Mouse (Mus musculus): ENCODE results near the gene Jag2. TPM values are rescaled to one million over a fixed set of nuclear protein-coding genes. Genes with fewer than 3 reads are reported as not detected.
A peak's percentile ranks its signal among the peaks of the same experiment; 100 is the strongest.

Jag2 gene
- polyA plus RNA-seq, 1 experiment from 2014 or later, result 13.0 TPM

DNA sequence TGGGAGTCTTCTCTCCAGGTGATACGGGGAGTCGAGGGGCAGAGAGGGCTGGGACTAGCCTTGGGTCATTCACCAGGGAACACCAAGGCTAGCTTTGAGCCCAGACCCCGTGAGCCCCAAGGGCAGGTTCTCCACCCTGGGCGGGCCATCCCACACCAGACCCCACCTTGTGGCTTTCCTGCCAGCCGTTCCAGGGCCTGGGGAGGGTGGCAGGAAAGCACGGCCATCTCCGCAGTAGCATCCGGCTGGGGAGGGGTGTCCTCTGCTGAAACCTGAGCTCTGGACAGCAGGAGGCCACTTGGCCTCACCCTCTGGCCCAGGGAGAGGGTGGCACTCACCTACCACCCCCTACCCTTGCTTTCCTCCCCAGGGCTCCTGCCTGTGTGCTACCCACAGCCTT is 11.7 kb downstream of the Jag2 start:
- Histone ChIP-seq H3K36me3 (peaks cover 10% of the 10 kb centered on the region; the same call in 1 of the 2 replicates), H3K27ac (replicated peaks) (no peak overlapping the region), H3K4me2 (replicated peaks) (no peak overlapping the region), H3K9me3 (replicated peaks) (no peaks in the 10 kb centered on the region), H3K27me3 (no peaks in the 10 kb centered on the region), H3K4me1 (no peaks in the 10 kb centered on the region), H3K4me3 (replicated peaks) (no peak overlapping the region), H3K9ac (no peak overlapping the region)
- no peak for ATAC-seq (ENCODE audit: insufficient number of reproducible peaks, low FRiP score, low TSS enrichment, low read depth)
- WGBS, result 53% methylated on average over 8 of the region's 8 CpGs

DNA sequence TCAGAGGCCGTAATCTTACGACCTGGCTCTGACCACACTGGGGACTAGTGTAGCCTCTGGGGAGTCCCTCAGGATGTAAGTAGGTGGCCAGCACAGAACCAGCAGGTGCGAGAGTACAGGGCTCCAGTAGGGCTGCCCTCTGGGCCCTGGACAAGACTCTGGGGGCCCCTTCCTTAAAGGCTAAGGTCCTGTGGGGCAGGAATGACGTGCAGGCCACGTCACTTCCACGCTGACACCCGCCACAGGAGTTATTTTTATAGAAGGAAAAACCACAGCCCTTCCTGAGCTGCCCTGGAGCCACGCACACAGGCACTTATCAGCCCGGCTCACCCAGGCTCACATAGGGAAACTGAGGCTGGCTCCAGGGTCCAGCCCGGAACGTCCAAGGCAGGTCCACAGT is 12.1 kb downstream of the Jag2 start:
- no peak overlapping the region for H3K9ac ChIP-seq
- H3K27ac ChIP-seq (replicated peaks), result no peak overlapping the region
- no peak overlapping the region for H3K4me2 ChIP-seq (replicated peaks)
- H3K9me3 ChIP-seq (replicated peaks), result no peaks in the 10 kb centered on the region
- WGBS, result 65% methylated on average over 11 of the region's 11 CpGs
- H3K4me1 ChIP-seq, result no peaks in the 10 kb centered on the region
- peaks cover 11% of the 10 kb centered on the region; the same call in 1 of the 2 replicates for H3K36me3 ChIP-seq
- H3K27me3 ChIP-seq, result no peaks in the 10 kb centered on the region
- no peak for ATAC-seq (ENCODE audit: insufficient number of reproducible peaks, low FRiP score, low TSS enrichment, low read depth)
- no peak overlapping the region for H3K4me3 ChIP-seq (replicated peaks)

DNA sequence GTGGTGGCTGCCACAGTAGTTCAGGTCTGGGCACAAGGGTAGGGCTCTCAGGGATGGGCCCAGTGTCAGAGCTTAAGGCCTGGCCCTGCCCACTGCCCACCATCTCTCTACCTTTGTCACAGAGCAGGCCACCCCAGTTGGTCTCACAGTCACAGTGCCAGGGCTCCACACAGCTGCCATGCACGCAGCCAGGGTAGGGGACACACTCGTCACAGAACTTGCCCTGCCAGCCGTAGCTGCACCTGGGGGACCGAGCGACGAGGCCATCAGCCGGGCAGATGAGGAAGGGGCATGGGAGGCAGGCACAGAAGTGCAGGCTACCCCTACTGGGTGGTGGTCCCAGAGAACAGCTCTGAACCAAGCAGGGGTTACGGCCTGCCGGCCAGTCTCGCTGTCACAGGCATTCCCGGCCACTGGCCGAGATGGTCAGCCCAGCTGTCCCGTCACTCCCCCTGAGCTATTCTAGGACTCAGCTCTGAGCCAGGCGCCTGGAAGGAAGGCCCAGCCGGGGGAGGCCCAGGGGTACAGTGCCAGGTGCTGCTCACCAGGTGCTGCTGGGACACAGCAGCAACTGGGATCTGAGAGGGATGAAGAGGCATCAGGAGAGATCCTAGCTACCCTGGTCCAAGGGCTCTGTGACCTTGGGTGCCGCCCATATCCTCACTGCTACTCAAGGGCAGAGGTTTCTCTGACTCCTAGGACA is 12.7 kb downstream of the Jag2 start:
- Histone ChIP-seq H3K9ac (no peak overlapping the region), H3K27ac (replicated peaks) (0 out of 2 replicates have a peak overlapping the region, but pooled peaks have one; percentile 34), H3K27me3 (no peaks in the 10 kb centered on the region), H3K4me3 (replicated peaks) (no peak overlapping the region), H3K9me3 (replicated peaks) (no peaks in the 10 kb centered on the region), H3K4me1 (no peaks in the 10 kb centered on the region), H3K4me2 (replicated peaks) (no peak overlapping the region), H3K36me3 (peaks cover 8% of the 10 kb centered on the region; the same call in 1 of the 2 replicates)
- WGBS, result 77% methylated on average over 16 of the region's 16 CpGs
- peak; percentile 36; the same call in 1 of the 2 replicates for ATAC-seq (ENCODE audit: insufficient number of reproducible peaks, low FRiP score, low TSS enrichment, low read depth)

DNA sequence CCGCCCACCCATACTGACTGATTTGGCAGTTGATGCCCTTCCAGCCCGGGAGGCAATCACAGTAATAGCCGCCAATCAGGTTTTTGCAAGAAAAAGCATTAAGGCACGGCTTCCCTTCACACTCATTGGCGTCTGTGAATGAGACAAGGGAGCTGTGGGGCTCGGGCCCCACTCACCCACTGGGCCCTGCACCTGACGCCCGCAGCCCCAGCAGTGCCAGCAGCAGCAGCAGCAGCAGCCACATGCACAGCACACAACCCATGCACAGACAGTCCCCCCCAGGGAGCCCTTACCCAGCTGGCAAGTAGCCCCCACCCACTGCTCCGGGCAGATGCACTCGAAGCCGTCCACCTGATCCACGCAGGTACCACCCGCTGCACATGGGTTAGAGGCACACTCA is 14.0 kb downstream of the Jag2 start:
- Histone ChIP-seq H3K9me3 (replicated peaks) (no peaks in the 10 kb centered on the region), H3K27me3 (no peaks in the 10 kb centered on the region), H3K4me1 (no peaks in the 10 kb centered on the region), H3K4me2 (replicated peaks) (no peak overlapping the region), H3K27ac (replicated peaks) (no peak overlapping the region), H3K36me3 (peaks cover 11% of the 10 kb centered on the region; the same call in 1 of the 2 replicates), H3K9ac (no peak overlapping the region), H3K4me3 (replicated peaks) (no peak overlapping the region)
- 71% methylated on average over 13 of the region's 13 CpGs for WGBS
- ATAC-seq (ENCODE audit: insufficient number of reproducible peaks, low FRiP score, low TSS enrichment, low read depth), result no peak

DNA sequence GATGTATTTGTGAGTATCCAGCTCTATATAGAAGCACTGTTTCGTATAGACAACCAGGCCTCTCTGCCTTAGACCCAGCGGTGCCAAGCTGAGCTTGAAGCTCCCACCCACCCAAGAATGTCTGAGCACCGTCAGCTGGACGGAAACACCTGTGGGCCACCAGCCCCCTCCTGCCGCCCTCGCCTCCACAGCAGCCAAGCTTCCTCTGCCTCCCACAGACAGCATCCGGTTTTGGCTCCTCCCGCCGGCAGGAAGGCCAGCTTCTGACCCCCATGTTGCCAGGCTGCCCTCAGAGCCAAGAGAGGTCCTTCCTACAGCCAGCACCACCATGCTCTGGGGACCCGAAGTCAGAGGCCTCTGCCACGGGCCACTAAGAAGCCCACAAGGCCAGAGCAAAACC is 15.0 kb downstream of the Jag2 start:
- H3K27me3 ChIP-seq, result no peaks in the 10 kb centered on the region
- 73% methylated on average over 11 of the region's 11 CpGs for WGBS
- H3K27ac ChIP-seq (replicated peaks), result no peak overlapping the region
- H3K36me3 ChIP-seq, result peaks cover 11% of the 10 kb centered on the region; the same call in 1 of the 2 replicates
- H3K4me3 ChIP-seq (replicated peaks), result no peak overlapping the region
- no peaks in the 10 kb centered on the region for H3K4me1 ChIP-seq
- H3K9me3 ChIP-seq (replicated peaks), result no peaks in the 10 kb centered on the region
- no peak for ATAC-seq (ENCODE audit: insufficient number of reproducible peaks, low FRiP score, low TSS enrichment, low read depth)
- no peak overlapping the region for H3K4me2 ChIP-seq (replicated peaks)
- no peak overlapping the region for H3K9ac ChIP-seq

DNA sequence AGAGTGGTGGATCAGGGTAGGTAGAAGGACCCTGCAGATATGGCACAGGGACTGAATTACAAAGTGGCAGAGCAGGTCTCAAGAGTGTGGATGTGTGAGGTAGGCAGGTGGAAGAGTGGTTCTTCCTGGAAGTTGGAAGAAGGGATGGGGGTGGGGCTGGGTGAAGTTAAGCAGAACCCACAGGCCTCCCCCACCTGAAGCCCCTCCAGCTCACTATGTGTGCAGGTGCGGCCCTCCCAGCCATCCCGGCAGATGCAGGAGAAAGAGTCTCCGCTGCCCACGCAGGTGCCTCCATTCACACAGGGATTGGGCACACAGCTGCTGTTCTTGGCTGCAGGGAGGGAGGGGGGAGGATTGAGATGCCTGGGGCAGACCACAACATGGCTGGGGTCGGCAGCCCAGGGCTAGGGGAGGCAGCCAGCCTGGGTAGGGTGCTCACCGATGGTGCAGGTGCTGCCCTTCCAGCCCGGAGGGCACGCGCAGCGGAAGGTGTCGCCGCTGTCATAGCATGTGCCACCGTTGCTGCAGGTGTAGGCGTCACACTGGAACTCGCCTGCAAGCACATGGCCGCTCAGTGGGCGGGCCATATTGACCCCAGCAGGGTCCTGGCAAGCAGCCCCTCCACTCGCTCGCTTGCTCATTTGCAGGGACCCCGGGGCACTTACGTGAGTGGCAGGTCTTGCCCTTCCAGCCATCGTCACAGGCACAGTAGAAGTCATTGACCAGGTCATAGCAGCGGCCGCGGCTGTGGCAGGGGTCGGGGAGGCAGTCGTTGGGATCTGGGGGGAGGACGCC is 16.4 kb downstream of the Jag2 start:
- WGBS, result 86% methylated on average over 28 of the region's 28 CpGs
- Histone ChIP-seq H3K4me3 (replicated peaks) (no peak overlapping the region), H3K9me3 (replicated peaks) (no peaks in the 10 kb centered on the region), H3K36me3 (peaks cover 11% of the 10 kb centered on the region; the same call in 1 of the 2 replicates), H3K4me2 (replicated peaks) (no peak overlapping the region), H3K4me1 (no peaks in the 10 kb centered on the region), H3K27me3 (no peaks in the 10 kb centered on the region), H3K27ac (replicated peaks) (no peak overlapping the region), H3K9ac (no peak overlapping the region)
- no peak for ATAC-seq (ENCODE audit: insufficient number of reproducible peaks, low FRiP score, low TSS enrichment, low read depth)

DNA sequence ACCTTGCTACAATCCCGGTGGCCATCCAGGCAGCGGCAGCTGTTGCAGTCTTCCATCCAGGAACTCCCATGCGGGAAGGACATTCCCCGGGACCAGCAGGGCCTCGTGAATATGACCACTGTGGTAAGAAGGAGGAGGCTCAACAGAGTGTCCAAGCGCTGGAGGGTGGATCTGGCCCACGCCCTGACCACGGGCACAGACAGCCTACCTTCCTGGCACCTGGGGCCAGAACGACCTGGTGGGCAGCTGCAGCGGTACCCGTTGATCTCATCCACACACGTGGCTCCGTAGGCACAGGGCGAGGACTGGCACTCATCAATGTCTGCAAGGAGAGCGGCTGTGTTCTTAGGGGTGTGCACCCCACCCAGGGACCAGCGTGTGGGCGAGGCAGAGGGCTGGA is 17.9 kb downstream of the Jag2 start:
- H3K36me3 ChIP-seq, result peaks cover 11% of the 10 kb centered on the region; the same call in 1 of the 2 replicates
- H3K27me3 ChIP-seq, result no peaks in the 10 kb centered on the region
- H3K4me1 ChIP-seq, result no peaks in the 10 kb centered on the region
- no peak overlapping the region for H3K4me3 ChIP-seq (replicated peaks)
- no peak overlapping the region for H3K4me2 ChIP-seq (replicated peaks)
- H3K9ac ChIP-seq, result no peak overlapping the region
- H3K27ac ChIP-seq (replicated peaks), result no peak overlapping the region
- 87% methylated on average over 17 of the region's 17 CpGs for WGBS
- no peak for ATAC-seq (ENCODE audit: insufficient number of reproducible peaks, low FRiP score, low TSS enrichment, low read depth)
- no peaks in the 10 kb centered on the region for H3K9me3 ChIP-seq (replicated peaks)

DNA sequence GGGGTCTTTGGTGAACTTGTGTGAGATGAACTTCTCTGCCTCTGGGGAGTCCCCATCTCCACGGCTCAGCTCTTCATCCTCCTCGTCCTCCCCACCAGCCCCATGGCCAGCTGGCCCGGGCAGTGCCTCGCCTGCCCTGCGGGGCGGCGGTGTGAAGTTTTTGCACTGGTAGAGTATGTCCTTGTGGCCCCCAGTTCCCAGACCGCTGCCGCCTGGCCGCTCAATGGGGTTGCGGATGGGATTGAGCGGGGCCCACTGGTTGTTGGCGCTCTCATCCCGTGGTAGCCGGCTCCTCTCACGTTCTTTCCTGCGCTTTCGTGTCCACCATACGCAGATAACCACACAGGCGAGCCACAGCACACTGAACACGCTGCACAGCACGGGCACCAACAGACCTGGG is 20.6 kb downstream of the Jag2 start:
- ATAC-seq (ENCODE audit: insufficient number of reproducible peaks, low FRiP score, low TSS enrichment, low read depth), result no peak
- WGBS, result 93% methylated on average over 22 of the region's 22 CpGs
- peaks cover 11% of the 10 kb centered on the region; the same call in 1 of the 2 replicates for H3K36me3 ChIP-seq
- no peak overlapping the region for H3K27ac ChIP-seq (replicated peaks)
- no peaks in the 10 kb centered on the region for H3K4me1 ChIP-seq
- H3K4me3 ChIP-seq (replicated peaks), result no peak overlapping the region
- no peaks in the 10 kb centered on the region for H3K9me3 ChIP-seq (replicated peaks)
- no peak overlapping the region for H3K9ac ChIP-seq
- no peaks in the 10 kb centered on the region for H3K27me3 ChIP-seq
- no peak overlapping the region for H3K4me2 ChIP-seq (replicated peaks)

DNA sequence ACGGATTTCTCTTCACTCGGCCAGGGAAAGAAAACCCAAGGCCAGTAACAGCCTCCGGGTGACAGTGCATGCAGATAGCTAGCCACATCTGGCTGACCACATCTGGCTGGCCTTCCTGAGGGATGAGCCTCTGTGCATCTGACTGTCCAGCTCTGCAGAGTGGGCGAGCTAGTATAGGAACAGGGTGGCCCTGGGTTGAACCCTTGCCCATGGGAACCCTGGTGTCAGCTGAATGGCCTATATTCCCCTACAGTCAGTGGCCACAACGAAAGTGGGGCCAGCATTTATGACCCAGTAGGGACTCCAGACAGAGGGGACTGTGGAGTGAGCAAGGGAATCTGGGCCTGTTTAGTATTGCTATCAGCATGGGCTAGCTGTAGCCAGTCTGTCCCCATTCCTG is 24.6 kb downstream of the Jag2 start:
- Histone ChIP-seq H3K36me3 (no peaks in the 10 kb centered on the region), H3K27me3 (no peaks in the 10 kb centered on the region), H3K9me3 (replicated peaks) (no peaks in the 10 kb centered on the region), H3K4me3 (replicated peaks) (no peak overlapping the region), H3K27ac (replicated peaks) (no peak overlapping the region), H3K4me2 (replicated peaks) (no peak overlapping the region), H3K9ac (no peak overlapping the region), H3K4me1 (no peaks in the 10 kb centered on the region)
- WGBS, result 86% methylated on average over 5 of the region's 5 CpGs
- ATAC-seq (ENCODE audit: insufficient number of reproducible peaks, low FRiP score, low TSS enrichment, low read depth), result no peak

DNA sequence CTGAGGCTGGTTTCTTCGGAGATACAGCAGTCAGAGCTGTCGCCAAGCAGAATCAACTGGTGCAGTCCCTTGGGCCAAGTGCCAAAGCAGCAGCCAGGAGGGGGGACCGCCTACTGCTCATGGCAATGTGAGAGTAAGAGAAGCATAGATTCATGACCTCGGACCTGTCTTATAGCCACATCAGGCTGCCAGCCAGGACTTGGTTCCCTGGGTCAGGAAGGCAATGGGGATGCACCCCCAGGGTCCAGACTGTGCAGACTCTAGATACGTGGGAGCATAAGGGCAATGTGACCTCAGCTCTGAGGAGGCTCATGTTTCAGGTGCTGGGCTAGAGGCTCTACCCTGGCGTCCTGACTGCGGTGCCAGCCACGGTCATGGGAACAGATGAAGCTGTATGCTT is 25.6 kb downstream of the Jag2 start:
- no peak for ATAC-seq (ENCODE audit: insufficient number of reproducible peaks, low FRiP score, low TSS enrichment, low read depth)
- H3K27ac ChIP-seq (replicated peaks), result no peak overlapping the region
- no peaks in the 10 kb centered on the region for H3K9me3 ChIP-seq (replicated peaks)
- H3K4me1 ChIP-seq, result no peaks in the 10 kb centered on the region
- H3K27me3 ChIP-seq, result no peaks in the 10 kb centered on the region
- no peak overlapping the region for H3K4me3 ChIP-seq (replicated peaks)
- H3K4me2 ChIP-seq (replicated peaks), result no peak overlapping the region
- H3K9ac ChIP-seq, result no peak overlapping the region
- no peaks in the 10 kb centered on the region for H3K36me3 ChIP-seq
- WGBS, result 42% methylated on average over 8 of the region's 8 CpGs

DNA sequence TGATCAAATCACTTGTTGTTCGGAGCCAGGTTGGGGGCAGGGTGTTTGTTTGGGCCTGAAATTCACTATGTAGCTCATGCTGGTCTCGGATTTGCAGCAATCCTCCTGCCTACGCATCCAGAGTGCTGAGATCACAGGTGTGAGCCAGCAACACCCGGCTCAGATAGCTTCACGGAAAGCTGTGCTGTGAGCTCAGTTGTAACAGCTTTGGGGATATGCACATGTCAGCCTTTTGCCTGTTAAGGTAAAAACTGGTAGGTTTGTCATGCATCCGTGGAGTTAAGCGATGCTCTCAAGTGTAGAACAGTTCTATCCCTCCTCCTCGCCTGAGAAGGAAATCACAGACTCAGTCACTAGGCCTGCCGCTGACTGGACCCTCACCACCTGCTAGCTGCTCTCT is 28.9 kb downstream of the Jag2 start:
- Histone ChIP-seq H3K4me1 (0 out of 2 replicates have a peak, but pooled peaks cover 5% of the 10 kb centered on the region), H3K9me3 (replicated peaks) (no peaks in the 10 kb centered on the region), H3K4me3 (replicated peaks) (no peak overlapping the region), H3K9ac (no peak overlapping the region), H3K27ac (replicated peaks) (no peak overlapping the region), H3K4me2 (replicated peaks) (no peak overlapping the region), H3K27me3 (no peaks in the 10 kb centered on the region), H3K36me3 (no peaks in the 10 kb centered on the region)
- 81% methylated on average over 9 of the region's 9 CpGs for WGBS
- no peak for ATAC-seq (ENCODE audit: insufficient number of reproducible peaks, low FRiP score, low TSS enrichment, low read depth)
